Mouse (Mus musculus) heart, adult 2 months (tissue): Measurements from ENCODE around the gene Myom1.

Source experiments
- CTCF ChIP-seq: fragments of 200-600 bp; IDR thresholded peaks from 2 replicates; pipeline ENCODE4 v1.8.1; 2022; ENCODE audit warnings: antibody characterized with exemption, mild to moderate bottlenecking, moderate library complexity
- POLR2A ChIP-seq: fragments of 200-500 bp; IDR thresholded peaks from 2 replicates; pipeline ENCODE4 v1.6.1; 2011; ENCODE audit warnings: mild to moderate bottlenecking, low read depth, low read length, control low read depth; ENCODE audit not compliant: insufficient read depth

DNA sequence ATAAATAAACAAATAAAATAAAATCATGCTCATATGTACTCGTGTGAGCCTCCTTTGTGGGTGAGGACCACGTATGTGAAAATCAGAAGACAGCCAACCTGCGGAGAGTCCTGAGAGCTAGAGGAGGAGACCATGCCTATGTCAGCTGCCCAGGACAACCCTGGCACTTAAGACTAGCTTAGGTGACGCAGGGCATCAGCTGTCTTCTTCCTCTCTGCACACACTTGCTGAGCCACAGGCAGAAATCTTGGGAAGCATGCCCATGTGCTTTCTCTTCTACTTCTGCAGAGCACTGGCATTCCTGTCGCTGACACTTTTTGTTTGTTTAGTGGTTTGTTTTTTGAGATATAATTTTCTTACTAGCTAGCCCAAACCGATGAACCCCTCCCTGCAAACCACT, 6.9 kb upstream of the Myom1 start:
- TF ChIP-seq POLR2A (no peak), CTCF (no peak)
